Mouse (Mus musculus): Measurements from ENCODE around the gene Scg5. TPM values are rescaled to one million over a fixed set of nuclear protein-coding genes. Genes with fewer than 3 reads are reported as not detected.

Gene Scg5
- polyA plus RNA-seq (2015; fragmentation: Nextera tagmentation; extraction: Ambion mirVana) = 1.6 and 2.0 TPM in 2 replicates

DNA sequence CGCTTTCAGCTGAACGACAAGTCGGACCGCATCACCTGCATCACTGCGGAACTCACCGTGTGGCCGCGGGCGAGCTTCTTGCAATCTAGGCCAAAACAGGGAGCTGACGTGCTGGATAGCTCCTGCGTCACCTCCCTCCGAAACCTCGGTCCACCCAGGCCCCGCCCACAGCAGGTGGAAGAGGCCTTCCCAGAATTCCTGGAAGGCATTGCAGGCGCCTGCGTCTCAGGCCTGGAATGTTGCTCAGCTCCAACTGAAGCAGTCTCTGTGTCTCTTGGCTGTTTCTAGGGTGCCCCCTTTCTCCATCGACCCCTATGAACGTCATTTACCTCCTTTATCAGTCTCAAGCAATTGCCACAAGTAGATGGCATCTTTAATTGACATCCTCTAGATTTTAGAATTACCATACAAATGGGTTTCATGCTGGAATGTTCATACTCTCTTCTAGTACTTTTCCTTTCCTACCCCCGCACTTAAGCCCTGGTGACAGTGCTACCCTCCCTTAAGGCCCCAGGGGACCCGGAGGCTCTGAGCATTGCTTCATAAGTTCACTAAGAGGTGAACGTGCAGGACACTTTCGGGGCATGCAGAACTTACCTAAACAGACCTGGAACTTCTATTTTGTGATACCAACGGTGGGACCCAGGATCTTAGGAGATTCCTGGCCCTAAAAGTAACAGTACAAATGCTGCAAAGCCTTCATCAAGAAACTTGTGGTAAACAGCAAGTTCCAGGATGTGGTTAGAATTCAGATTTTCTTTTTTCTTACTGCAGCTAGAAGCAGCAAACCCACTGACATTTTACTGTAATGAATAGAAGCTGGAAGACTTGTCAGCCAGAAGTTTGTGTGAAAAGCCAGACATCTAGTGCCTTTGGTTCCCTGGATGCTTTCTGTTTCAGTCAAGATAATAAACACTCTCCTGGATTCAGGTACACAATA, at the start of gene Scg5:
Gene Scg5, minus strand, starts transcription at position 179 of the 940 bp plus-strand sequence.
- no peaks in the 10 kb centered on the region for H3K27me3 ChIP-seq (replicated peaks; ENCODE audit: insufficient read depth, low read length)
- no peaks in the 10 kb centered on the region for H3K9me3 ChIP-seq (ENCODE audit: low read length)
- no peaks in the 10 kb centered on the region; the same call in 1 of the 2 replicates for H3K4me1 ChIP-seq (ENCODE audit: insufficient read depth, low read depth, low read length)
- peak within 1 kb of the TSS; percentile 34; the same call in 1 of the 2 replicates for H3K4me2 ChIP-seq (replicated peaks; ENCODE audit: low read depth, low read length)
- no peak within 1 kb of the TSS for H3K9ac ChIP-seq (replicated peaks; ENCODE audit: low read depth)
- H3K27ac ChIP-seq (ENCODE audit: low read length) = no peak within 1 kb of the TSS
- peak; percentile 94 for ATAC-seq
- no peak within 1 kb of the TSS for H3K4me3 ChIP-seq (ENCODE audit: low read depth, low read length)
- H3K36me3 ChIP-seq (ENCODE audit: insufficient read depth, low read length) = peaks cover 9% of the 10 kb centered on the region; the same call in 1 of the 2 replicates
- peak; percentile 83 for DNase-seq (ENCODE audit: low spot score)
- TF ChIP-seq CTCF (IDR thresholded peaks at IDR 0.05) (no peak), EP300 (IDR thresholded peaks at IDR 0.05) (no peak)
- 10% methylated on average over 23 of the region's 23 CpGs for WGBS

DNA sequence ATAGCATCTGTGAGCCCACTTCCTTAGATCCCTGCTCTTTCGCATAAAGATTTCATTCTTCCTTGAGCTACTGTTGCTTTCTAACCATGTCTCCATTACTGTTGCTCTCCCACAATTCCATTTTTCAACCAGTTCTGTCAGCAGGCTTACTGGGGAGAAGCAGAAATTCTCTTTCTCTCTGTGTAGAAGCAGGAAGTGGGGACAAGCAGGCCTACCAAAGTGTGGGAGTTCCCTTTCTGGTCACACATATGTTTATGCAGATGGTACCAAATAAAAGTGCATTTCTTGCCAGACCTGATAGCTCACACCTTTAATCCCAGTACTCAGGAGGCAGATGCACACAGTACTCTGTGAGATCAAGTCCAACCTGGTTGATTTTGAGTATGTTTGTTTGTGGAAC, 41.2 kb upstream of the Scg5 start:
- 79% methylated on average over 1 of the region's 1 CpGs for WGBS
- Histone ChIP-seq H3K27me3 (replicated peaks; ENCODE audit: insufficient read depth, low read length) (no peaks in the 10 kb centered on the region), H3K36me3 (ENCODE audit: insufficient read depth, low read length) (no peaks in the 10 kb centered on the region), H3K4me2 (replicated peaks; ENCODE audit: low read depth, low read length) (no peak overlapping the region), H3K4me1 (ENCODE audit: insufficient read depth, low read depth, low read length) (no peaks in the 10 kb centered on the region), H3K9me3 (ENCODE audit: low read length) (no peaks in the 10 kb centered on the region), H3K4me3 (ENCODE audit: low read depth, low read length) (no peak overlapping the region), H3K27ac (ENCODE audit: low read length) (no peak overlapping the region), H3K9ac (replicated peaks; ENCODE audit: low read depth) (no peak overlapping the region)
- no peak for DNase-seq (ENCODE audit: low spot score)
- TF ChIP-seq EP300 (IDR thresholded peaks at IDR 0.05) (no peak), CTCF (IDR thresholded peaks at IDR 0.05) (no peak)
- no peak for ATAC-seq

DNA sequence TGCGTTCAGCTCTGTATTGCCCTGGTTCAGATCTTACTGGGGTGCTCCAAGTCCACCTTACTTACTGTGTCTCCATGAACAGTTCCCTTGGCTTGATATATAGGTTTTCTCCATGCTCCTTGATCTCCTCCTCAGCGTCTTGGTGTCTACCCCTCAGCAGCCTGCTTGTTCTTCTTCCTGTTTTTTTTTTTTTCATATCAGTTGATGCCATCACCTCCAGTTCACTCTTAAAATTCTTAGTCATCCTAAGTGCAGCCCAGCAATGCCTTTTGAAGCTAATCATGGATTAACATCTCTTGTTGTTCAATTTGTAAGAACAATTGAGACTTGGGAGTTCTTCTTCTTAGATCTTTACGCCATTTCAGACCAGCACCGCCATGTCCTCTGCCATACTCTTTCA, 39.5 kb upstream of the Scg5 start:
- Histone ChIP-seq H3K27me3 (replicated peaks; ENCODE audit: insufficient read depth, low read length) (no peaks in the 10 kb centered on the region), H3K27ac (ENCODE audit: low read length) (no peak overlapping the region), H3K4me3 (ENCODE audit: low read depth, low read length) (no peak overlapping the region), H3K9ac (replicated peaks; ENCODE audit: low read depth) (no peak overlapping the region), H3K36me3 (ENCODE audit: insufficient read depth, low read length) (no peaks in the 10 kb centered on the region), H3K9me3 (ENCODE audit: low read length) (no peaks in the 10 kb centered on the region), H3K4me2 (replicated peaks; ENCODE audit: low read depth, low read length) (no peak overlapping the region), H3K4me1 (ENCODE audit: insufficient read depth, low read depth, low read length) (no peaks in the 10 kb centered on the region)
- no peak for ATAC-seq
- TF ChIP-seq CTCF (IDR thresholded peaks at IDR 0.05) (no peak), EP300 (IDR thresholded peaks at IDR 0.05) (no peak)
- 85% methylated on average over 4 of the region's 4 CpGs for WGBS
- DNase-seq (ENCODE audit: low spot score) = no peak

DNA sequence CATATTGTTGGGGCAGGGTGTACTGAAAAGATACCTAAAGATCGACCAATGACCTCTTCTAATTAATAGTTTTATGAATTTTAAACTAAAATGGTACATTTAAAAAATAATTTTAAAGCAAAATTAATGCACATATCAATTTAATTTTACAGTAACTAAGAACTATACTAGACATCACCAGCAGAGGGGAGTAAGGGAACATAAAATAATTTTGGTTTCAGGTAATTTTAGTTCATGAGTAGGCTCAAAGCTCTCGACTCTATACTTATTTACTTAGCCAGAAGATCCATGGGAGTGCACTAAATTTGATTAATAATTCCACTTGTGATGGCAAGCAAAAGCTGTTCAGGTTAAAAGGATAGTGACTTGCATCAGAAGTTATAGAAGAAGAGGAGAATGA, 37.2 kb upstream of the Scg5 start:
- no peak overlapping the region for H3K9ac ChIP-seq (replicated peaks; ENCODE audit: low read depth)
- no peak overlapping the region for H3K4me3 ChIP-seq (ENCODE audit: low read depth, low read length)
- no peak overlapping the region for H3K27ac ChIP-seq (ENCODE audit: low read length)
- TF ChIP-seq EP300 (IDR thresholded peaks at IDR 0.05) = no peak
- TF ChIP-seq CTCF (IDR thresholded peaks at IDR 0.05) = peak; percentile 46
- DNase-seq (ENCODE audit: low spot score) = peak; percentile 55
- 18% methylated on average over 2 of the region's 2 CpGs for WGBS
- no peaks in the 10 kb centered on the region for H3K36me3 ChIP-seq (ENCODE audit: insufficient read depth, low read length)
- H3K4me2 ChIP-seq (replicated peaks; ENCODE audit: low read depth, low read length) = no peak overlapping the region
- H3K4me1 ChIP-seq (ENCODE audit: insufficient read depth, low read depth, low read length) = no peaks in the 10 kb centered on the region
- ATAC-seq = no peak
- no peaks in the 10 kb centered on the region for H3K9me3 ChIP-seq (ENCODE audit: low read length)
- no peaks in the 10 kb centered on the region for H3K27me3 ChIP-seq (replicated peaks; ENCODE audit: insufficient read depth, low read length)

- Histone ChIP-seq H3K4me2 (replicated peaks; ENCODE audit: low read depth, low read length) (peak overlapping the region; percentile 92), H3K36me3 (ENCODE audit: insufficient read depth, low read length) (no peaks in the 10 kb centered on the region), H3K27ac (ENCODE audit: low read length) (peak overlapping the region; percentile 51; the same call in 1 of the 2 replicates), H3K9ac (replicated peaks; ENCODE audit: low read depth) (0 out of 2 replicates have a peak overlapping the region, but pooled peaks have one; percentile 60), H3K27me3 (replicated peaks; ENCODE audit: insufficient read depth, low read length) (no peaks in the 10 kb centered on the region), H3K4me1 (ENCODE audit: insufficient read depth, low read depth, low read length) (no peaks in the 10 kb centered on the region), H3K4me3 (ENCODE audit: low read depth, low read length) (peak overlapping the region; percentile 77), H3K9me3 (ENCODE audit: low read length) (no peaks in the 10 kb centered on the region)
- DNase-seq (ENCODE audit: low spot score) = peak; percentile 67
- ATAC-seq = peak; percentile 49
- 4% methylated on average over 3 of the region's 3 CpGs for WGBS
- TF ChIP-seq CTCF (IDR thresholded peaks at IDR 0.05) (no peak), EP300 (IDR thresholded peaks at IDR 0.05) (no peak)
Observed at GRCm38 (mm10) chr2:113849141-113849540, 20.2 kb upstream of the Scg5 start.

GRCm38 (mm10) chr2:113848245-113849121, 19.6 kb upstream of the Scg5 start, which contains the start of gene Arhgap11a:
TSS of gene Arhgap11a (minus strand) at chr2:113848661.
- no peaks in the 10 kb centered on the region for H3K27me3 ChIP-seq (replicated peaks; ENCODE audit: insufficient read depth, low read length)
- H3K4me1 ChIP-seq (ENCODE audit: insufficient read depth, low read depth, low read length) = no peaks in the 10 kb centered on the region
- peak; percentile 97 for DNase-seq (ENCODE audit: low spot score)
- peak within 1 kb of the TSS; percentile 77 for H3K4me3 ChIP-seq (ENCODE audit: low read depth, low read length)
- under 1% methylated on average over 48 of the region's 48 CpGs for WGBS
- H3K36me3 ChIP-seq (ENCODE audit: insufficient read depth, low read length) = no peaks in the 10 kb centered on the region
- H3K27ac ChIP-seq (ENCODE audit: low read length) = peak within 1 kb of the TSS; percentile 51
- peak within 1 kb of the TSS; percentile 60 for H3K9ac ChIP-seq (replicated peaks; ENCODE audit: low read depth)
- peak; percentile 97 for ATAC-seq
- no peaks in the 10 kb centered on the region for H3K9me3 ChIP-seq (ENCODE audit: low read length)
- peak within 1 kb of the TSS; percentile 92 for H3K4me2 ChIP-seq (replicated peaks; ENCODE audit: low read depth, low read length)
- TF ChIP-seq CTCF (IDR thresholded peaks at IDR 0.05) (no peak), EP300 (IDR thresholded peaks at IDR 0.05) (peak; percentile 96)

Data from lung, postnatal 0 days (tissue).